Mouse (Mus musculus) forelimb bud, embryonic 11.5 days (tissue): ENCODE measurements around the gene Sppl2c.

ENCODE experiments used
- DNase-seq: peaks from one replicate; pipeline ENCODE4 v3.0.0-alpha.2; 2012; ENCODE audit warnings: low read depth, low spot score

Sppl2c gene

DNA sequence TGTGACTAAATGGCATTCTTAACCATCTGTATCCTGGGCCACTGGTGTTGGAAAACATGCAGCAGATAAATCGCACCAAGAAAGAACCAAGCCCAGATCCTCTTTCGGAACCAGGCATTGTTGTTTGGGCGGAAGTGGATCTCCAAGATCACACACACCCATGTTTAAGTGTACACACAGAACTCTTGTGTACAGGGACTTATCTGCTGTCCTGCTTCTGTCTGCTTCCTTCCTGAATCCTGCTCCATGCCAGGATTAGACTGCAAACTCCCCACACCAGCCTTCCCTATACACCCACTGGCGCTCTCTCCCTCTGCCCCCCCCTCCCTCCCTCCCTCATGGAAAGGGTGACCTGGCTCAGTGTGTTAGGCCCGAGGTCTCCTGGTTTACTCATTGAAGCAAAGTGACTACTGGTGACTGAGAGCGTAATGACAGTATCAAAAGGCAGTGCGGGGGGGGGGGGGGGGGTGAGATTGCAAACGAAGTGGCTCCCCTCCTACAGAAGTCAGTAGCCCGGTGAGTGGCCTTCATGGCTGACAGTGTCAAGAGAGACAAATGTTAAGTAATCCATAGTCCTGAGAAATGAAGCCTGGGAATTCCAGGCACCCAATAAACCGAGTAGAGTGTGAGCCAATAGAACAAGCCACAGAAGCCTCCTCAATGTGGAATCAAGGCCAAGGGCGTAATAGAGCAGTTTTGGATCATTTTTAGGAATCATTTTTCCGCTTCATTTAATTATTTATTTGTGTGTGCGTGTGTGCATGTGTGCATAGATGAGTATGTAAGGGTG is 52.0 kb downstream of the Sppl2c start:
- no peak for DNase-seq
